Mouse (Mus musculus) retina, postnatal 1 day (tissue): Measurements from ENCODE around the gene Pofut1.

Experiments used
- DNase-seq: peaks from one replicate; pipeline ENCODE4 v3.0.0-alpha.2; 2012

Gene Pofut1

DNA sequence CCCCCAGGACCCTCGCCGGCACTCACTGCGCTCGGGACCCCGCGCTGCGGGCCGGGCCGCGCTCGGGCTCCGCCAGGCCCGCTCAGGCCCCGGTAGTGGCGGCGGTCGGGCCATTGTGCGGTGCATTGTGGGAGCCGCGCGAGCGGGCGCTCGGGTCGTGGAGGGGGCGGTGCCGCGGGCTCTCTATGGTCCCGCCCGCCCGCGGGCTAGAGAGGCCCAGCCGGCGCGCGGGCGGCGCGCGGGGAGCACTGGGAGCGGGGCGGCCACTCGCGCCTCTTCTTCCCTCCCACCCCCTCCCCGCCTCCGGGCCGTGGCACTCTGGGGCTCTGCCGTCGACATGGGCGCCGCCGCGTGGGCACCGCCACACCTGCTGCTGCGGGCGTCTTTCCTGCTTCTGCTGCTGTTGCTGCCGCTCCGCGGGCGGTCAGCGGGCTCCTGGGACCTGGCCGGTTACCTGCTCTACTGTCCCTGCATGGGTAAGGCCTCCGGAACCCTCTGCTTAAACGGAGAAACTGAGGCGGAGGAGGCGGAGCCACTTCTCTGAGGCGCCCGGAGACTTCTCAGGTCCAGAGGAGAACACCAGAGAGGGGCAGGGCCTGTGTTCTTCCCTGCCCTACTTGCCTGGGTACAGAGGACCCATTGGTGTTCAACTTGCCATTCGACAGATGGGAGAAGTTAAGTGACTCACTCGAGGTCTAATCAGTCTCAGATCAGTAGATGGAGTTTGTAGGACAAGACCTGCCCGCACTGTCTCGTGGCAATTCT is at the start of gene Pofut1, which contains the start of gene Plagl2:
Gene Pofut1, plus strand, starts transcription at position 284 of the 765 bp plus-strand sequence.
Gene Plagl2, minus strand, starts transcription at position 177 of the 765 bp plus-strand sequence.
- DNase-seq: peak; percentile 95

DNA sequence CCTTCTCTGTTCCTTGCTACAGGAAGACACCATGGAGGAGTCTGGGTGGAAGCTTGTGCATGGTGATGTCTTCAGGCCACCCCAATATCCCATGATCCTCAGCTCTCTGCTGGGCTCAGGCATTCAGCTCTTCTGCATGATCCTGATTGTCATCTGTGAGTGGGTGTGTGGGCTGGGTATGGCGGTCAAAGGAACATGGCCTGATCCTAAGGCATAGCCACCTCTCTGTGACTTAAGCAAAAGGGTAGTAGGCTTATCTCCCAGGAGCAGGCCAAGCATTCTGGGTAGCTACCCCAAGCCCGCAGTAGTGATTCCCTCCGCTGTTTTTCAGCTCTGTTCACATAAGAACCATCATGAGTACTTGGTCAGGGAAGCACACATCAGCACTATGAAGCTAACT is 47.1 kb upstream of the Pofut1 start:
- no peak for DNase-seq

DNA sequence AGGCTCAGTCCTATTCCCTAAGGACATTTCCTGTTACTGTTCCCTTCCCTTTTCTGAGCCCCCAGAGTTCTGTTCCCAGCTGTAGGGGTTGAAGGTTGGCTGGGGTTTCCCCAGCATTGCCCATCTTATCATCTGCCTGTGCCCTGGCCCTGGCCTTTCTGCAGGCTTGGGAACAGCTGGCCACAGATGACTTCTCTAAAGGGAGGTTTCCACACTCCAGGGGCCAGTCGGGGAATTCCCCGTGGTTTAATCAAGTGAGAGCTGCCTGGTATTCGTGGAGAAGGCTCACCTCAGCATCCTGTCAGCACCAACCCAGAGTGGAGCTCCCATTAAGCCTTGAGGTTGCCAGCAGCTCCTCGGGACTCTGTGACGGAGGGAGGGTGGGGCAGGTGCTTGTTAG is 42.8 kb upstream of the Pofut1 start:
- DNase-seq: no peak

DNA sequence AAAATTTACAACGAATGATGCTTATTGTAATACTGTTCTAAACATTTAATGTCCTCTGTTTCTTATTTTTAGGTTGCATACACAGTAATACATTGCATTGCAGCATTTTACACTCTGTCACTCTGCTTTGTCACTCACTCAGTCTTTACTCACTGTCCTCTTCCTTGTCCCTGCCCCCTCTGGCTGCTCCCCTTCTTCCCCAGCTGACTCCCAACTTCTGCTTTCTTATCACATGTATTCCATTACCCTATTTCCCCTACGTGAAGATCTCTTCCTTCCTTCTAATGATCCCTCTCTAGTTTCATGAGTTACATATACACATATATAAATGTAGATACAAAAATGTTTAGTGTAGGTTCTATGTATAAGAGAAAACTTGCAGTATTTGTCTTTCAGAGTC is 42.2 kb upstream of the Pofut1 start:
- no peak for DNase-seq

DNA sequence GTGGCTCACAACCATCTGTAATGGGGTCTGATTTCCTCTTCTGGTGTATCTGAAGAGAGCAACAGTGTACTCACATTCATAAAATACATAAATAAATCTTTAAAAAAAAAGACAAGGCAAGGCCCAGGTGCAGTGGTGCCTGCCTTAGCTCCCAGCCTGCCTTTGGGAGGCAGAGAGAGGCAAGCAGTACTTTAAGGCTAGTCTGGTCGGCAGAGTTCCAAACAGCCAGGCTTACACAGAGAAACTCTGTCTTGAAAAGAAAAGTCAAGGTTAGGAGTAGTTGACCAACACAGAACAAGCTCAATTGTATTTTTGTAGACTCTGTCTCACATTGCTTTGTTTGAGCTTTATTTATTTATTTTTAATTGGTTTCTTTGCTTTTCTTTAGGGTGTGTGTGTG is 38.6 kb upstream of the Pofut1 start:
- DNase-seq: no peak

- no peak for DNase-seq
Observed at GRCm38 (mm10) chr2:153208149-153208548, 33.2 kb upstream of the Pofut1 start.

- no peak for DNase-seq
Observed at GRCm38 (mm10) chr2:153209286-153209685, 32.0 kb upstream of the Pofut1 start.

DNA sequence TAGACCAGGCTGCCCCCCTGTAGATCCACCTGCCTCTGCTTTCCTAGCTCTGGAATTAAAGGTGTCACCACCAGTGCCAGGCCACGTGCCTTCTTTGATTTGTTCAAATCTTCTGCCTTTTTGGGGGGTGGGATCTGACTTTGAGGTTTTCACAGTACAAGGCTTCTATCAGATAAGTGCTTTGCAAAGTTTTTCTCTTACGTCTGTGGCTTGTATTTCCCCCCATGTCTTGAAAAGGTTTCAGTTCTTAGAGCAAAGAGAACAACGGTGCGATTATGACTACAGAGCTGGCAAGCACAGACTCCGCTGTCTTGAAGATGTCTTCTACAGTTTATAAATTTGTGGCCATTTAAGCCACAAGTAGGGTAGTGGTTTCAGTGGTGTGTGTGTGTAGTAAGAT is 29.9 kb upstream of the Pofut1 start:
- DNase-seq: no peak

GRCm38 (mm10) chr2:153213351-153213750 is 28.0 kb upstream of the Pofut1 start:
- no peak for DNase-seq

DNA sequence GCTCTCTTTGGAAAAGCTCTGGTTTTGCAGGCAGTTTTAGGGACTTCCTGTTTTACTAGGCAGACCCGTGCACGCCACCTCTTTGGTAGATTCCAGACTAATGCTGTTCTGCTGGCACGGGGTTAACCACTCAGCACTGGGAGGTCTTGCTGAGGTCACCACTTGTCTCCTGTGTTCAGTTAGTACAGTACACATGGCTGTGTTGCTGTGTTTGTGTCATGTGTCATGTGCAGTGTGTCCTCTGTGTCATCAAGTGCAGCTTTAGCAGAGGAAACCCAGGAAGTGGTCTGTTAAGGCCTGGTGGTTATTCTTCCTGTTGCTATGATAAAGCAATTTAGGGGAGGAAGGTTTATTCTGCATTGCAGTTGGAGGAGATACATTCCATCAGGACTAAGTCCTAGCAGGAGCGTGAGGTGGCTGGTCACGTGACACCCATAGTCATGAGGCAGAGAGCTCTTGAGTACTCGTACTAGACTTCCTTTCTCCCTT is 26.5 kb upstream of the Pofut1 start:
- no peak for DNase-seq

DNA sequence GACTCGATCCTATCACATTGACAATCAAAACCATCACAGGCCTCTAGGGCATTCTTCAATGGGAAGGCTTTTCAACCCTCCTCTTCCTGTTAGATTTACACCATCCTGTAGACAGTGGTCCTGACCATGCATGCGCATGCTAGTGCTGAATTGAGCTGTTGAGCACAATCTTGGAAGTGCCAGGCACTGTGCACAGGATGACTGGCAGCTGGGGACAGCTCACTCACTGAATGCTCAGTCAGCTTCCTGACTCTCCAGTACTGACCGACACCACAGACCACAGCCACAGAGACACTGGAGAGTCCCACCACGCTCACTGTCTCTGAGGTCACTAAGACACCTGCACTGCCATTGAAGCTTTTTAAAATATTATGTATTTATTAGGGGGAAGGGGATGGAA is 25.9 kb upstream of the Pofut1 start:
- DNase-seq: peak; percentile 36

DNA sequence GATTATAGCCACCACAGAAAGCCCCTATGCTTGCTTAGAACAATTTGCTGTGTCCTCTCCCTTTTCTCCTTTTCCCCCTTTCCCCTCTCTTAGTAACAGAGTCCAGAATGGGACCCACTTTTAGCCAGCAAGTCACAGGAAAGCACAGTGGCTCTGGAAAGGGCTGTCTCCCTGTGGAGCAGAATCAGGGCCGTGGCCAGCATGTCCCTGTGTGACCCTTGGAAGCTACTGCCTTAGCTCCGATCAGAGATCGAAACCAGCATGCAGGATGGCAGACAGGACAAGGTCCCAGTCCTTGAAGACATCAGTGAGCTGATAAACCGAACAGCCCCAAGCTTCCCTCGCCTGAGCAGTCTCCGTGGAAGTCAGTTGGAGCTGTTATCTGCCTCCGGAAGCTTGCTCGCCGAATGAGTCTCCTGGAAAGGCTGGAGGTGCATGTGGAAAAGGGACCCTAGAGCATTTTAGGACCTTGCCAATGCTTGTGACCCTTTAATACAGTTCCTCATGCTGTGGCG is 23.4 kb upstream of the Pofut1 start:
- DNase-seq: no peak

DNA sequence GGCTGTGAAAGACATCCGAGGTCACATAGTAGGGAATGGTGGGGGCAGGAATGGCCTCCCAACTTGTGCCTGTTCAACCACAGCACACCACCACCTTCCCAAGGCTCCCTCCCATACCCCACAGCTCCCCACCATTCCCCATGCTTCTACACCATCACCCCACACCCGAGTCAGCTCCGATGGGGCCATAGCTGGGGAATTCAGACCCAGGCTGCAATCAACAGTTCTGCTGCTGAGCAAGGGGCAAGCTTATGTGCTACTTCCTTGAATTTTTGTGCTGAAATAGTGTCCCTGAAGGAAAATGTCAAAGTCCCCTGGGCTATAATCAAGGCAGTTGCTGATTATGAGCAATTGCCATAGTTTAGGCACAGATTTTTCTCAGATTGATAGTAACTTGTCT is 22.8 kb upstream of the Pofut1 start:
- DNase-seq: no peak

GRCm38 (mm10) chr2:153221620-153222019 is 19.7 kb upstream of the Pofut1 start:
- no peak for DNase-seq

DNA sequence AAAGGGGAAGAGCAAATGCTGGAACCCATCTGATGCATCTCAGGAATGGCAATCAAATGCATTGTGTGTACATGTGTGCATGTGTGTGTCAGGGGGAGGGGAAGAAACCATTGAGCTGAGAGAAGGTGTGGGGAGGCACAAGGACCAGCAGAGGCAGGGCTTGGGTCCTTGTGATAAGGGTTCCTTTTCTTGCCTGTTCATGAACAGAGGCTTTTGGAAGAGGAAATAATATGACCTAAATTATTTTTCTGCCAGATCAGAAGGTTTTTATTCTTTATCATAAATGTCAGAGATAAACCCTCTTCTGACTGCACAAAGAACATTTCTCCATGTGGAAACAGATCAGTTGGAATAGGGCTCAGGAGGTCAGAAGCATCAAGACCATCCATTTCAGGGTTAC is 19.2 kb upstream of the Pofut1 start:
- DNase-seq: no peak

GRCm38 (mm10) chr2:153222566-153222965 is 18.8 kb upstream of the Pofut1 start:
- DNase-seq: no peak

DNA sequence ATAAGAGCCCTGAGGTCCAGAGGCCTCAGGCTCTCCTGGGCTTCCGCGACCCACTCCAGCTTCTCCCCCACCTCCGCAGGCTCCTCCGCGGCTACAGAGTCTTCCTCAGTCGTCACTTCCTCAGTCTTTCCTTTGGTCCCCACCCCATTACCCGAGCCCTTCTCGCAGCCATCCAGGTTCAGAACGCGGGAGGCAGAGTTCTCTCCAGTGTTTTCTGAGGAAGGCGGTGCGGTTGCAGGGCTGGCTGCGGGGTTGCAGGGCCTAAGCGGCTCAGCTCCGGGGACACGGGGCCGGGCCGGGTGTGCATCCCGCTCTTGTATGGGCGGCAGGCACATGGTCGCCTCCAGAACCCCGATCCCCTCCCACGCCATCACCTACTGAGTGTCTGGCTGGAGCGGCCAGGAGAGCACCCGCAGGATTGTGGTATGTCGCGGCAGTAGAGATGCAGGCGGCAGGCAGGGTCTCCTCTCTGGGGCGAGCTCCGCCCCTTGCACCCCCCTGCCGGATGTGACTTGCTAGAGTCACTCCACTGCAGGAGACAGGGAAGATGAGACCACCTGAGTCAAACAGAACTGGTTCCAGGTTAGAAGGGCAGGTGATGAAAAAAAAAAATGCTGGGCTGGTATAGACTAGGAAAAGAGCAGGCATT is 16.3 kb upstream of the Pofut1 start, which contains the start of gene Tspyl3:
Gene Tspyl3, minus strand, starts transcription at position 496 of the 649 bp plus-strand sequence.
- peak; percentile 71 for DNase-seq

DNA sequence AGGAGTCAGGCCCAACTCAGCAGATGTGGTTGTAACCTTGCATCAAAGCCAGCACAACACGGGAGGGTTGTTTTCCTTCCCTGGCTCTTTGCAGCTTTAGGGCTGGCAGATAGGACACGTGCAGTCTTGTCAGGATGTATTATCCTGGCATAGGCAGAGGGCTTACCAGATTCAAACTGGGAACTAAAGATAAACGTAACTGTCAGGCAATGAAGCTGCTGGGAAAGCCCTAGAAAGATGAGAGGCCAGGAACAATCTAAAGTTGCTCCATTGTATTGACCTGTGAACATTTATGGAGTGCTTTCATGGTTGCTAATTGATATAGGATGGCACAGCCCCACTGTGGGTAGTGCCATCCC is 15.8 kb upstream of the Pofut1 start:
- DNase-seq: no peak

DNA sequence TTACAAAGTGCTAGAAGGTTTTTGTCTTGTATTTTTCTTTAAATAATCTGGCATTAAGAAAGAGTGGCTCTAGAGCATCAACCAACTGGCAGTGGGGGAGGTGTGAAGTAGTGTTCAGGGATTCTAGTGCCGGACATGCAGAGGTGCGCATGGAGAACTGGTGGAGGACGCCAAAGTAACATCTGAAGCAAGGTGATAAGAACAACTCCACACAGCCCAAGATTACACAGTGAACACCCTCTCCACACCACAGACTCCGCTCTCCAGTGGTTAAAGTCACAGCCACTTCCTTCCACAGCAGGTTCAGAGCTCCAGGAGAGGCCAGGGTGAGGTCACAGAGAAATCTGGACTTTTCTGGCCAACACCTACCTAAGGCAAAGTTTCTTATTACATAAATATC is 13.4 kb upstream of the Pofut1 start:
- DNase-seq: no peak

GRCm38 (mm10) chr2:153228523-153228922 is 12.8 kb upstream of the Pofut1 start:
- no peak for DNase-seq

- DNase-seq: no peak
Observed at GRCm38 (mm10) chr2:153237193-153237592, 4.1 kb upstream of the Pofut1 start.

DNA sequence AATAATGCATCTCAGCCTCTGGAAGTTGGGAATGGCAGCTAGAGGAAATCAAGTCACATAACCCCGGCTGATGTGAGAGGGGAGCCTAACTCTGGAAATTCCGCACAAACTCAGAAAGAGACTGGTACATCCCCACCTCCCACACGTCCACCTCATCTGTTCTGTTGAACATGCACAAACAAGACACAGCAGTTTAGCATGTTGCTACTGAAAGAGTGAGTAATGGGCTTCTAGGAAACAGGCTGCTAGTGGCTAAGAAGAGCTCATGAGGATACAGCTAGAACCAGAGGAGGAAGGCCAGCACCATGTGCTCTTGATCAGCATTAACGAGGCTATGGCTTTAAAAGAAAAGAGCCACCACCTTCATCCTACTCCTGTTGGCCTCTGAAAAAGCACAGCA is 3.4 kb upstream of the Pofut1 start:
- no peak for DNase-seq

DNA sequence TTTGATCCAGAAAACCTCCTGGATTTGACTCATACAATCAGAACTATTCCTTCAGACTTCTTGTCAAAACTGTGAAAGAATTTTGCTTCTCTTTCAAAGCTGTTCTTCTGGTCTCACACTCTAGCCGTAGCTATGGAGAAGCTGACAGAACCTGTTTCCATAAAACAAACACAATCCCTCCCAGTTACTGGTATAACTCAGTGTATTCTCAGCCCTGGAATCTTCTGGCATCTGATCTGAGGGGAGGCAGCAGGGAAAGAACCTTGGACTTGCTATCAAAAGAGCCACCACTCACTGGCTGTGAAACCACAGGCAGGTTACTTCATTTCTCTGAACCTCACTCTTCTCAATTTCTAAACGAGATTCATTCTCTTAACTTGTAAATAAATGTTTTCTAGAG is 2.9 kb upstream of the Pofut1 start:
- DNase-seq: no peak
